Mouse (Mus musculus) adrenal gland, adult 18-20 months (tissue): ENCODE measurements around the gene Rps27rt. TPM values are rescaled to one million over a fixed set of nuclear protein-coding genes. Genes with fewer than 3 reads are reported as not detected.

Source experiments
- DNase-seq, 2 experiments: peaks; one replicate each; pipeline ENCODE4 v3.0.0; 2021 to 2022; ENCODE audit warnings: low spot score in 2 of 2
- total RNA-seq, 2 experiments: library from RNA; stranded (reverse); gene quantifications; 1 replicate in 1 of 2; 2 replicates in 1 of 2; pipeline ENCODE4 v1.2.3; 2021

Gene Rps27rt
- total RNA-seq, 2 experiments from 2014 or later, result 49.6 to 57.5 TPM

DNA sequence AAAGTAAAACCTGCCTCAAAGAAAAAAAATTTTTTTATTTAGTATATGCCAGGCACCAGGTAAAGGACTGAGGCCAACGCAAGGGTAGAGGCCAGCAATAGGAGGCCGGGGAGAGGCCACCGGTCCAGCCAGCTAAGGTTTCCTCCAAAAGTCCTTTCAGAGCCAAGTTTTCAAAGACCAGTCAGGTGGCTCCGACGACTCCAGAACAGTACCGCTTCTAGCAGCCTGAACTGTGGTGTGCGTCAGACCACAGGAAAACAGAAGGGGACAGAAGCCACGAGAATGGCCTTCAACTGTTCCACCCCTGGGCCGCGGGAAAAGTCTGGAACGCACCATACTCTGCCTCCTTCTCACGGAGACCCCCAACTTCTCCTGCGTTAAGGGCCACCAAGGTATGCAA is 49.9 kb downstream of the Rps27rt start:
- DNase-seq, result peak; percentile 19 to 27

Other genes with a start within 250 kb of the Rps27rt start
- 10 to 100 TPM; 18.3 to 34.4 TPM for gene Cmtm7, start 200.9 kb downstream of the Rps27rt start, total RNA-seq
- 1 to 10 TPM; 5.8 to 7.3 TPM for gene Cmtm8, start 138.6 kb downstream of the Rps27rt start, total RNA-seq
- 10 to 100 TPM; 20.1 to 35.0 TPM for gene Gpd1l, start 48.8 kb downstream of the Rps27rt start, total RNA-seq
- 1 to 10 TPM; 4.2 to 6.5 TPM for gene Osbpl10, start 4.2 kb downstream of the Rps27rt start, total RNA-seq